Mouse (Mus musculus) ES-Bruce4 (cell line): Measurements from ENCODE around the gene Hist2h3c1.

Source experiments
- CTCF ChIP-seq: IDR thresholded peaks from one replicate; pipeline ENCODE4 v1.8.1; 2011; ENCODE audit warnings: low read depth, low read length
- EP300 ChIP-seq: IDR thresholded peaks from 2 replicates; pipeline ENCODE4 v1.6.1; 2011; ENCODE audit warnings: low read depth, low read length; ENCODE audit not compliant: insufficient read depth
- POLR2A ChIP-seq: IDR thresholded peaks from one replicate; pipeline ENCODE4 v1.8.1; 2011; ENCODE audit warnings: low read length; ENCODE audit not compliant: insufficient read depth

GRCm38 (mm10) chr3:96262216-96262875 is 15.9 kb downstream of the Hist2h3c1 start:
- TF ChIP-seq CTCF (no peak), POLR2A (peak; percentile 78), EP300 (0 out of 2 replicates have a peak, but pooled peaks have one; percentile 39)
